Mouse (Mus musculus) neural tube, embryonic 12.5 days (tissue): Measurements from ENCODE around the gene Tbx15. TPM values are rescaled to one million over a fixed set of nuclear protein-coding genes. Genes with fewer than 3 reads are reported as not detected.

Experiments used
- ATAC-seq: fragments of 200-750 bp; cut with Nextera tagmentation; 2 replicates; pipeline ENCODE4 v1.8.0; 2017; ENCODE audit warnings: low read depth, mild to moderate bottlenecking, moderate TSS enrichment, moderate library complexity; ENCODE audit not compliant: low FRiP score
- H3K27ac ChIP-seq: fragments of 300-500 bp; sonication (generic); 2 replicates; pipeline ENCODE4 v1.5.1; 2016
- H3K27me3 ChIP-seq: fragments of 300-500 bp; sonication (generic); replicated peaks from 2 replicates; pipeline ENCODE4 v1.6.1; 2016; ENCODE audit warnings: mild to moderate bottlenecking
- H3K36me3 ChIP-seq: fragments of 300-500 bp; sonication (generic); 2 replicates; pipeline ENCODE4 v1.6.1; 2016; ENCODE audit warnings: mild to moderate bottlenecking
- H3K4me1 ChIP-seq: fragments of 300-500 bp; sonication (generic); 2 replicates; pipeline ENCODE4 v1.6.1; 2016
- H3K4me2 ChIP-seq: fragments of 300-500 bp; sonication (generic); replicated peaks from 2 replicates; pipeline ENCODE4 v1.6.1; 2016; ENCODE audit warnings: mild to moderate bottlenecking
- H3K4me3 ChIP-seq: fragments of 300-500 bp; sonication (generic); 2 replicates; pipeline ENCODE4 v1.5.1; 2016
- H3K9ac ChIP-seq: fragments of 300-500 bp; sonication (generic); 2 replicates; pipeline ENCODE4 v1.6.1; 2016; ENCODE audit warnings: mild to moderate bottlenecking
- H3K9me3 ChIP-seq: fragments of 300-500 bp; sonication (generic); 2 replicates; pipeline ENCODE4 v1.6.1; 2016; ENCODE audit warnings: mild to moderate bottlenecking
- WGBS: fragments of 180-500 bp; shearing (Covaris S2); methylation state at CpG from one replicate; pipeline ENCODE4 v1.1.7; 2016; 5-methylcytosine and 5-hydroxymethylcytosine counted together
- microRNA-seq: library from miRNA; unstranded; fragments of <30 nt; microRNA quantifications from one replicate; pipeline ENCODE4, GENCODE M21; 2017
- polyA plus RNA-seq: library from polyadenylated mRNA; unstranded; fragments of >200 nt; fragmentation: Nextera tagmentation; extraction: Ambion mirVana; gene quantifications from 2 replicates; pipeline ENCODE4 v1.2.1, GENCODE M21; 2016

Gene Tbx15
- polyA plus RNA-seq, 1 experiment from 2014 or later = 2.7 TPM

- Histone ChIP-seq H3K4me1 (no peaks in the 10 kb centered on the region), H3K9ac (no peak overlapping the region), H3K4me3 (no peak overlapping the region), H3K36me3 (no peaks in the 10 kb centered on the region), H3K4me2 (no peak overlapping the region), H3K27me3 (no peaks in the 10 kb centered on the region), H3K27ac (no peak overlapping the region), H3K9me3 (no peaks in the 10 kb centered on the region)
- ATAC-seq = no peak
- 68% methylated on average over 3 of the region's 4 CpGs for WGBS
These were observed 146.9 kb downstream of the Tbx15 start for GRCm38 (mm10) chr3:99387127-99387526.

Small RNA genes lying within 50 kb of the gene (microRNA-seq; reads per million reads assigned to microRNA genes)
- not detected for gene Mir6481

Other genes with a start within 250 kb of the Tbx15 start
- 5.5 and 6.4 TPM in 2 replicates for gene Wars2, start 99.3 kb upstream of the Tbx15 start, polyA plus RNA-seq